Mouse (Mus musculus) bone marrow, adult 2 months (tissue): Measurements from ENCODE around the gene Dagla.

Experiments
- CTCF ChIP-seq: fragments of 200-500 bp; IDR thresholded peaks from 2 replicates; pipeline ENCODE4 v1.5.1; 2011; ENCODE audit warnings: low read length, control low read depth; ENCODE audit not compliant: control insufficient read depth, insufficient read depth
- POLR2A ChIP-seq: fragments of 200-500 bp; IDR thresholded peaks from 2 replicates; pipeline ENCODE4 v1.6.1; 2011; ENCODE audit warnings: low read depth, mild to moderate bottlenecking, control low read depth, low read length, borderline replicate concordance; ENCODE audit not compliant: control insufficient read depth

- TF ChIP-seq POLR2A: no peak
- TF ChIP-seq CTCF: no peak
Measured at GRCm38 (mm10) chr19:10307351-10307750, 2.7 kb upstream of the Dagla start.
